Mouse (Mus musculus): ENCODE results near the gene Fat1.

DNA sequence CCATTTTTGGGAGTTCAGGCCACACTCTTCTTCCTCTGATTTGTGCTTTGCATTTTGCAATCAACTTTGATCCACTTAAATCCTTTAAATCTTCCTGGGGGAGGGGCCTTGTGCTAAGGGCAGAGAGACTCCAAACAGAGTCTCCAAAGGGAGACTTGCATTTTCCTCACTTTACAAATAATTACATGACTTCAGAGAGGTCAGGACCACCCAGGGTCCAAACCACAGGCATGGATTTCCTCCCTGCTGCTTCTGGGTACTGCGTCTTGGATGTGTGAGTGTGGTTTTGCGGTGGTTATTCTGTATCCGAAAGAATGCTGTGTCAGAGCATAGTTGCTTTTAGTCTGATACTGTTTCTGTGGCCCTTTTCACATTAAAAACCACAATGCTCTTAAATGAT lies 61.2 kb downstream of the Fat1 start:
- TF ChIP-seq CTCF (IDR thresholded peaks at IDR 0.05; ENCODE audit: low read depth, low read length) = no peak
- no peak for TF ChIP-seq POLR2A (IDR thresholded peaks at IDR 0.05; ENCODE audit: borderline replicate concordance, low read depth, low read length)
